Mouse (Mus musculus): Measurements from ENCODE around the gene Keg1.
A peak's percentile ranks its signal among the peaks of the same experiment; 100 is the strongest.

Keg1 gene

DNA sequence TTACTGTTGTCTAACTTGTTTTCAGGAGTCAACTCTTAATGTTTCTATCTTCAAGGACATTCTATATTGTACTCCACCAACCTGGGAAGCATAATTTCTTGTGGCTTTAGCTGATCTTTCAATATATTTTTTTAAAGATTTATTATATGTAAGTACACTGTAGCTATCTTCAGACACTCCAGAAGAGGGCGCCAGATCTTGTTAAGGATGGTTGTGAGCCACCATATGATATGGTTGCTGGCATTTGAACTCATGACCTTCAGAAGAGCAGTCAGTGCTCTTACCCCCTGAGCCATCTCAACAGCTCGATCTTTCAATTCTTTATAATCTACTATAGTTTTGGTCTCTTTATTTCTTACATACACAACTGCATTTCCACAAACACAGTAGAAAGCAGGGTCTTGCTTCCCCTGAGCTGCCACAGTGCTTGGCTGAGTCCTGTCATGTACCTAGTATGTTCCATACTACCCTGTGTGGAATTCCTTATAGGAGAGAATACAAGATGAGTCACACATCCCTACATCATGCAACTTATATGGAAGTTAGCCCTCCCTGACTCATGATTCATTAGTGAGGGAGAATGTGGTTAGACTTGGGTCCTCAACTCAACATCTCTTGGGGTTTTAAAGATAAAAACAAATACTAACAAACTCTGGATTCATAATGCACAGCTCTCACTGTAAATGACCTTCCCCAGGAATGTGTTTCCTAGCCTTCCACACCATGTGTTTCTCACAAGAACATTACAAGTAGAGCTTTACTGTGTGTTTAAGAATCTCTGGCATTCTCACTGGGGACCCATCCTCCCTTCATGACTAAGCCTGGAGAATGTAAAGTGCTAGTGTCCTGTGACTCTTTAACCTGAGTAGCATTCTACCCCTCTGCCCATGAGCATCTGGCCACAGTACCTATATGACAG lies 66.9 kb downstream of the Keg1 start:
- DNase-seq (ENCODE audit: low read depth): peak; percentile 82

GRCm38 (mm10) chr19:12765308-12765707 lies 69.7 kb downstream of the Keg1 start, which contains the start of gene Cntf:
Cntf (minus strand) TSS chr19:12765632.
- peak; percentile 33 for DNase-seq (ENCODE audit: low read depth)

All from NIH3T3 (cell line).